Mouse (Mus musculus): ENCODE results near the gene Serpini1. TPM values are rescaled to one million over a fixed set of nuclear protein-coding genes. Genes with fewer than 3 reads are reported as not detected.

The Serpini1 gene
- total RNA-seq (2017) = 3.2 and 4.1 TPM in 2 replicates

DNA sequence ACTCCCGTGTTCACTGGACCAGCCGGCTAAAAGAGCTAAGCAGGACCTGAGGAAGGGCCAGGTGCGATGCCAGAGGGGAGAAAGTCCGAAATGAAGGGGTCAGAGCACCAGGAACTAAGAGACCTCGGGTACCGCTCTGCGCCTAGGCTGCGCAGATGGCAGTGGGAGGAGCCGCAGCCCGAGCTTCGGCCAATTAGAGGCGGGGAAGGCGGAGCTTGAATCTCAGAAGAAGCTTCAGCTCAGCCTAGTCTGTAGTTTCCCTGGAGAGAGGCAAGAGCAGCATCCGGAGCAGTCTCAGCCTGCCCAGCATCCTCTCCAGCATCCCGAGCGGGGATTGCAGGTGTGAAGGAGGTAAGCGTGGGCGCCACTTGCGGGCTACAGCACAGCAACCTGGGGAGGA, at the start of gene Serpini1:
Gene Serpini1, plus strand, starts transcription at position 256 of the 400 bp plus-strand sequence.
- ATAC-seq (replicated peaks; ENCODE audit: low read depth, poor library complexity, severe bottlenecking) = peak; percentile 77

DNA sequence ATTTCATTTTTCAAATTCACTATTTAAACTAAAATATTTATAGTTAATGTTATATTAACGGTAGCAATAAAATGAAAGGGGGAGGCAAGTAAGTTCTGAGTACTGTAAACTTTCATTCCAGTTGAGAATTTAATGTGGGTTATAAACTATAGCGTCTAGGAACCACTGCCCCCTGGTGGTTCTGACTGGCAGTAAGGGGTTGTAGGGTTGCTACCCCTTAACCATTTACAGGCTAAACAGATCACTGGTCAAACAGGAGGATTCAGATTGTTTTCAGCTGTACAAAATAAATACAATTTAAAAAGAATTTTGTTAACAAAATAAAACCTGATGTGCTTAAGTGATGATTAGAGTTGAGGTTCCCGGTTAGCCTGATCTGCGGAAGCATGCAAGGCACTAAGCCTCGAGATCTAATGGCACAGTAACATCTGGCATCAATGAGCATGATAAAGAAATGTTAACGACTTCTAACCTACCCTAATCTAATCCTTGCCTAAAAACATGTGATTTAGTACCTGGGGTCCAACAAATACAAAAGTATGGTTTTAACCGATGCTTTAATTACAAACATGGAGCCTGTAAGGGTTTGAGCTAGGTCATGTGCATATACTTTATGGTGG, 39.6 kb upstream of the Serpini1 start:
- peak; percentile 99 for ATAC-seq (replicated peaks; ENCODE audit: low read depth, poor library complexity, severe bottlenecking)

- ATAC-seq (replicated peaks; ENCODE audit: low read depth, poor library complexity, severe bottlenecking) = no peak
These were observed 36.0 kb upstream of the Serpini1 start for GRCm38 (mm10) chr3:75521314-75521713.

- no peak for ATAC-seq (replicated peaks; ENCODE audit: low read depth, poor library complexity, severe bottlenecking)
These were observed 34.8 kb upstream of the Serpini1 start for GRCm38 (mm10) chr3:75522527-75522926.

DNA sequence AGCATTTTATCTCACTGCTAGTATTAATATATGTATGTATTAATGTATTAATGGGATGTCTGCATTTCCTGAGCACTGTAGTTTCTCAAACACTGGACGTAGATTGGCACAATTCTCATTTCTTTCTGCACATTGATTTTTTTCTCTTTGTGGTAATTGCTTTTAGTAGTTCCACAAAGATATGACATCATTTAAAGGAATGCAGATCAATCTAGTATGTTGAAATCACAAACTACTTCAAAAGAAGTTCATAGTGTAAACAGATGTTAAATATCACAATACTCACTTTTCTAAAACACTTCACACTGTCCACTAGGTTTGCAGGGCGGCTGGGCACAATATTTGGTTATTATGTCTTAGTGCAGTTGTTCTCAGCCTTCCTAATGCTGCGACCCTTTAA, 26.3 kb upstream of the Serpini1 start:
- ATAC-seq (replicated peaks; ENCODE audit: low read depth, poor library complexity, severe bottlenecking) = no peak

DNA sequence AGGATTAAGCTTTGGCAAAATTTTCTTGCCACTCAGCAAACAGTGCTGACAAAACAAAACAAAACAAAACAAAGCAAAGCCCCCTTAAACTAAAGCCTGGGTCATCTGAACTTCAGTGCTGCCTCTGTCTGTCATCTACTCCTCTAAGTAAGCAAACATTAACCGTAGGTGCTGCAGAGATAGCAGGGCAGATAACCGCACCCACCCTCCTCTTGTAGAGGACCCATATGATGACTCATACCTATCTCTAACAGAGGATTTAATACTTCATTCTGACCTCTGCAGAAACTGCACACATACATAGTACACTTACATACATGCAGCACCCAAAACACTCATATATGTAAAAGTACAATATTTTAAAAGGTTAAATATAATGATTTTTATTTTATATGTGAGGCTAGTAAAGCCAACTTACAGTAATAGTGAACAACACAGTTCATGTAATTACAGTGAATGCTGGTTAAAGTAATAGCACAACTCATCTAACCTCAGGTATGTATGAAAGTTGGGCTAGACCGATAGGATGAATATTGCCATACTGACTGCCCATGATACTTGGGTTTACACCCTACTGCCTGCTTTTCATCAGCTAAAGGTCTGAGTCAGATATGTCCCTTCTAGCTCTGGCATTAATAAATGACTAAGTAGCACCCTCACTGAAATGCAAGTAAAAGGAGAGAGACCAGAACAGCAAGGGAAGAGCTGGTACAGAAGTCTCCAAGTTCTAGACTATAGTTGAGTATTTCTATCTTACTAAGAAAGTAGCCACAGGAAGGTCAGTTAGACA, 23.1 kb upstream of the Serpini1 start:
- ATAC-seq (replicated peaks; ENCODE audit: low read depth, poor library complexity, severe bottlenecking) = no peak

- no peak for ATAC-seq (replicated peaks; ENCODE audit: low read depth, poor library complexity, severe bottlenecking)
These were observed 16.1 kb upstream of the Serpini1 start for GRCm38 (mm10) chr3:75541259-75541658.

- ATAC-seq (replicated peaks; ENCODE audit: low read depth, poor library complexity, severe bottlenecking) = peak; percentile 84
These were observed 14.5 kb upstream of the Serpini1 start for GRCm38 (mm10) chr3:75542852-75543251.

GRCm38 (mm10) chr3:75544287-75544686, 13.1 kb upstream of the Serpini1 start:
- ATAC-seq (replicated peaks; ENCODE audit: low read depth, poor library complexity, severe bottlenecking) = peak; percentile 60; the same call in 1 of the 2 replicates

GRCm38 (mm10) chr3:75551248-75551647, 6.1 kb upstream of the Serpini1 start:
- no peak for ATAC-seq (replicated peaks; ENCODE audit: low read depth, poor library complexity, severe bottlenecking)

DNA sequence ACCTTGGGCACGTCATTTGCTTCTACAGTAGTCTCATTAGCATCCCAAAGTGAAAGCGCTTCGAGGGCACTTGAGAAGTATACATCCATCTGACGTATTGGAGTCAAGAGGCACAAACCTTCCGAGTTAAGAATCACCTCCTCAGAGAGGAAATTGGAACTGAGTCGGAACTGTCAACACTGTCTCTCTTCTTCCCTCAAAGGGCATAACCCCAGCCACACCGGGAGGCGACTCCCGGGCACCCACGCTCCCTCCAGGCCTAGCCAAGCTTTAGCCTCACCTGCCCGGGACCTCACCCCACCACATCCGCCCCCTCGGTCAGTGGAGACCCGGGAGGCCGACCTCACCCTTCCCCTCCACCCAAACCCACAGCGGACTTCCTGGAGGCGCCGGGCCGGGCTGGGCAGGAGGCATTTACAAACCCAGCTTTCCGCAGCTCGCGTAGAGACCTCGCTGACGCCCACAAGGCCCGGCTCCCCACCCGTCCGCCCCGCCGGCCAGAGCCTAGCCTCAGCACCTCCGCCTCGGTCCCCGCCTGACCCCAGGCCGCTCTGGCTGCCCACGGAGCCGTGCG, 1.1 kb upstream of the Serpini1 start:
- peak; percentile 13 for ATAC-seq (replicated peaks; ENCODE audit: low read depth, poor library complexity, severe bottlenecking)

DNA sequence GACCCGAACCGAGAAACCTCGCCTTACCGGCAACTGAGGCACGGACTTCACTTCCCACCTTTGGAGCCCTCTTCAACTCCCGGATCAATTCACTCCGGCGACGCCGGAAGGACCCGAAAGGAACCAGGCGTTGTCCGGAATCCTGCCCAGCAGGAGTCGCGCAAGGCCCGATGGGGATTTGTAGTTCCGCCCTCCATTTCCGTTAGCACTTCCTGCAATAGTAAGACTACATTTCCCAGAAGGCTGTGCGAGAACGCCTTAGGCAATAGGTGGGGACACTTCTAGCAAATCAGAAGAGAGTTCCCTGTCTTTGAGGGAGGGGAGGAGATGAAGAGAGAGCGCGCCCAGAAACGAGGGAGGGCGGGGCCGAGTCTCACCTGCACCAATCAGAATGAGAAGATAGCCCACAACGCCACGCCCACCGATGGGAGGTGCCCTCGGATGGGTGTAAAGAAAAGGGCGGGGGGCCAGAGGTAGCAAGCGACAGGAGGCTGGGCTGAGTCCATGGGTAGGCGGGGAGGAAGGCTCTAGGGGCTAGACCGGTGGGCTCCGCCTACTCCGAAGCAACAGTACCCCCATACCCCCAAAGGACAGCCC, 554 bp upstream of the Serpini1 start, which contains the start of gene Pdcd10:
Gene Pdcd10, minus strand, starts transcription at position 162 of the 597 bp plus-strand sequence.
- ATAC-seq (replicated peaks; ENCODE audit: low read depth, poor library complexity, severe bottlenecking) = peak; percentile 87

GRCm38 (mm10) chr3:75574074-75574473, 16.7 kb downstream of the Serpini1 start:
- ATAC-seq (replicated peaks; ENCODE audit: low read depth, poor library complexity, severe bottlenecking) = no peak

GRCm38 (mm10) chr3:75575582-75575981, 18.2 kb downstream of the Serpini1 start:
- ATAC-seq (replicated peaks; ENCODE audit: low read depth, poor library complexity, severe bottlenecking) = no peak

DNA sequence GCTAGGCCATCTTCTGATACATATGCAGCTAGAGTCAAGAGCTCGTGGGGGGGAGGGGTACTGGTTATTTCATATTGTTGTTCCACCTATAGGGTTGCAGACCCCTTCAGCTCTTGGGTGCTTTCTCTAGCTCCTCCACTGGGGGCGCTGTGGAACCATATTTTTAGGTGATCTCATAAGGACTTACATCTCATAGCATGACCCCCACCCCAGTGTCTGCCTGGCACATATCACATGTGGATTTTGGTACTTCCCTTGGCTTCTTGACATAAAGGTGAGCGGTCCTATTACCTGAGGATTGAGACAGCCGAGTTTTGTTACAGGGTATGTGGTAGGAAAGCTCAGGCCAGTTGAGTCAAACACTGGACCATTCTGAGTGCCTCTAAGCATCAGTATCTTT, 22.0 kb downstream of the Serpini1 start:
- peak; percentile 29; the same call in 1 of the 2 replicates for ATAC-seq (replicated peaks; ENCODE audit: low read depth, poor library complexity, severe bottlenecking)

DNA sequence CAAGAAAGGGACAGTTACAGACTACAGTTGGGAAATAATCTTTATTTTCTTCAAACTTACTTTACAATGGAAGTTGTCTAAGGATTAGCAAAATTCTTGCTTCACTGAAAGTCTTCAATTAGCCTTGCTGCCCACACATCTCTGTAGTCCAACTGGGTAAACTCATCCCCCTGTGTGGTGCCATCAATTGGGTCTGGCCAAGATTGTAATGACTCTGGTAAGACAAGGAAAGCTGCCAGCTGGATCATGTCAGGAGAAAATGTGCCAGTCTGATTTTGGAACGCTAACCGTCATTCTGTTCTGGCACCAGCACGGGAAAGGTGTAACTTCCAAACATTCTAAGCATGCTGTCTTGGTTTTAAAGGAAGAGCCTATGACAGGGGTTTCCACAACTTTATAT, 25.9 kb downstream of the Serpini1 start:
- ATAC-seq (replicated peaks; ENCODE audit: low read depth, poor library complexity, severe bottlenecking) = no peak

GRCm38 (mm10) chr3:75584898-75585297, 27.6 kb downstream of the Serpini1 start:
- ATAC-seq (replicated peaks; ENCODE audit: low read depth, poor library complexity, severe bottlenecking) = no peak

- ATAC-seq (replicated peaks; ENCODE audit: low read depth, poor library complexity, severe bottlenecking) = no peak
These were observed 53.7 kb downstream of the Serpini1 start for GRCm38 (mm10) chr3:75611019-75611418.

- ATAC-seq (replicated peaks; ENCODE audit: low read depth, poor library complexity, severe bottlenecking) = no peak
These were observed 67.3 kb downstream of the Serpini1 start for GRCm38 (mm10) chr3:75624627-75625026.

DNA sequence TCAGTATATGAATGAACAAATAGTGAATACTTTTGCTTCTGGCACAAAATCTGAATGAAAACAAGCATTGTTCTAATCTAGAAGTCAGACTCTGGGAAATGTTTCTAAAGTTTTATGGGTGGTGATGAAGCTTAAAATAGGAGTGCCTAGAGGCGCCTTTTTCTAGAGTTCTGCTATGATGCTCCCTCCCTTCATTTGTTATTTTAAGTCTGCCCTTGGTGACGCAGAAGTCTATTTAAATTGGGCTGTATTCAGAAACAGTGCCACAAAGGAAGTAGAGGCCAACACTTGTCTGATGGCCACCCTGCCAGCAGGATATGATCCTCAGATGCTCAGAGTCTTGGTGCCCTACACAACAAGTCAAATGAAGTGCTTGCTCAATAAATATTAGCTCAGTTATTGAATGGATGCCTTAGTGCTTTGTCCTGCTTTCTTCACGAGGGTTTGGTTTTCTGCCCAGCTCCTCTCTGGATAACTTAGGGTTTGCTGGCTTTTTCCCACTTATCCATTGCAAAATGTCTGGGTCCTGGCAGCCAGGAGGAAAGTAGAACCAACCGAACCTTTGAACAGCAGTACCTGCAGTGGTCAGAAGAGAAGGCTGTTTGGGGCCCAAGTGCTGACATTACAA, 73.8 kb downstream of the Serpini1 start:
- ATAC-seq (replicated peaks; ENCODE audit: low read depth, poor library complexity, severe bottlenecking) = no peak
